Mouse (Mus musculus): ENCODE measurements around the gene Gm20388. TPM values are rescaled to one million over a fixed set of nuclear protein-coding genes. Genes with fewer than 3 reads are reported as not detected.

Gene Gm20388
- polyA plus RNA-seq, 1 experiment from 2014 or later, result 1.7 TPM

GRCm38 (mm10) chr8:123333091-123333587, 3422.5 kb downstream of the Gm20388 start:
- peaks cover 22% of the 10 kb centered on the region for H3K27me3 ChIP-seq (ENCODE audit: insufficient read depth, poor library complexity, severe bottlenecking)
- WGBS, result 2% methylated on average over 21 of the region's 21 CpGs

DNA sequence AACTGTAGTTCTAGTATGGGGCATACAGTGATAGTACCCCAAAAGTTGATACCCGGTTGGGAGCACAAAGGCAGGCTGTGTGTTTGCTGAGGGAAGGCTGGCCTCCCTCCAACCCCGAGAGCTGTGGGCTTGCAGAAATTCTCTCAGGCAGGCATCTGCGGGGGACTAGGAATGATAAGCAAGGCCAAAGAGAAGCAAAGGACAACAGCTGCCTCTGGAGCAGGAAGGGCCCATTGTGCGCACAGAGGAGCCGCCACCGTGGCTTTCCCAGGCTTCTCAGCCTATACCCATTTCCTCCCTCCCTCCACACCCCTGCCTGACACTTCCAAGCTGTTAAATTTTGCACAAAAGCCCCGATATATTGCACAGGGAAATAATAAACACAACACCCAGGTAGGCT, 3423.2 kb downstream of the Gm20388 start:
- 3% methylated on average over 7 of the region's 7 CpGs for WGBS
- Histone ChIP-seq H3K4me1 (replicated peaks) (peaks cover 33% of the 10 kb centered on the region), H3K9me3 (no peaks in the 10 kb centered on the region), H3K36me3 (no peaks in the 10 kb centered on the region), H3K27ac (peak overlapping the region; percentile 90), H3K27me3 (ENCODE audit: insufficient read depth, poor library complexity, severe bottlenecking) (peaks cover 22% of the 10 kb centered on the region), H3K4me3 (peak overlapping the region; percentile 87)
- no peak for DNase-seq (ENCODE audit: low spot score)

More at GRCm38 (mm10) chr8:123333091-123333587, 3422.5 kb downstream of the Gm20388 start:
- no peak for DNase-seq (ENCODE audit: low spot score)
- peaks cover 33% of the 10 kb centered on the region for H3K4me1 ChIP-seq (replicated peaks)
- no peaks in the 10 kb centered on the region for H3K36me3 ChIP-seq
- H3K9me3 ChIP-seq, result no peaks in the 10 kb centered on the region
- H3K4me3 ChIP-seq, result peak overlapping the region; percentile 87
- H3K27ac ChIP-seq, result peak overlapping the region; percentile 90

DNA sequence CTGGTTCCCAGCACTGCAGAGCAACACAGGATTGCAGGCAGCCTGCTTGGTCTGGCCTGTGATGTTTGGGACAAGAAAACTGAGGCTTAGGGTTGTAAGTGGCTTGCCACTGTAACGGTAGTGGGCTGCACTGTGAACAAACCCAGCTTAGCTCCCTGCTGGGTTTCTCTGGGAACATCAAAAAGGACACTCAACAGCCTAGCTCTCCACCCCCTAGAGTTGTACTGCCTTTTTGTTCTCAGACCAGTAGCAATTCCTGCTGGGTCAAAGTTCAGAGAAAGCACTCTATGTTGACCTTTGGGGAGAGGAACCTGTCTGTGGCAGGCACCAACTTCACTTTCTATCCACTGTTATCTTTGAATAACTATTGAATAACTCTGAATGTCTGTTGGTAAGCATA, 3423.8 kb downstream of the Gm20388 start:
- no peak for DNase-seq (ENCODE audit: low spot score)
- 0% methylated on average over 1 of the region's 1 CpGs for WGBS
- 0 out of 2 replicates have a peak, but pooled peaks cover under 1% of the 10 kb centered on the region for H3K36me3 ChIP-seq
- H3K4me3 ChIP-seq, result peak overlapping the region; percentile 87
- H3K9me3 ChIP-seq, result no peaks in the 10 kb centered on the region
- peaks cover 22% of the 10 kb centered on the region for H3K27me3 ChIP-seq (ENCODE audit: insufficient read depth, poor library complexity, severe bottlenecking)
- H3K27ac ChIP-seq, result peak overlapping the region; percentile 90
- H3K4me1 ChIP-seq (replicated peaks), result peaks cover 33% of the 10 kb centered on the region

DNA sequence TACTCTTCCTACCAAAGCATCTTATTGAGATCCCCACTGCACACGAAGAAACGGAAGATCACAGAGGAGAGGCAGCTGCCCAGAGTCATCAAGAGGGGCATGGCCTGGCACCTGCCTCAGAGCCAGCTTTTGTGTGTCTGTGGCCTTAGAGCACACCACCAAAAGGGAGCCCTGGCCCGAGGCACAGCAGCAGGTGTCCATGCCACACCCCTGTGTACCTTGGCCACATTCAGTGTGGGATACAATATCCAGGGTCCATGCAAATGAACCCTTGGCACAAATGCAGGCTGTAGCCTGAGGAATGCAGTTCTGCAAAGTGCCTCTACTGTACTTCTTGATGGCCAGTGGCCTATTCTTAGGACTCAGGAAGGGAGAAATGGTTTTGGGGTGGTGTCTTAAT, 3426.8 kb downstream of the Gm20388 start:
- H3K9me3 ChIP-seq, result peaks cover 6% of the 10 kb centered on the region; the same call in 1 of the 2 replicates
- no peak overlapping the region for H3K27ac ChIP-seq
- no peak overlapping the region for H3K4me3 ChIP-seq
- H3K27me3 ChIP-seq (ENCODE audit: insufficient read depth, poor library complexity, severe bottlenecking), result peaks cover 15% of the 10 kb centered on the region
- peaks cover 18% of the 10 kb centered on the region for H3K36me3 ChIP-seq
- 85% methylated on average over 3 of the region's 3 CpGs for WGBS
- peaks cover 25% of the 10 kb centered on the region for H3K4me1 ChIP-seq (replicated peaks)
- no peak for DNase-seq (ENCODE audit: low spot score)

- H3K4me3 ChIP-seq, result no peak overlapping the region
- no peak for DNase-seq (ENCODE audit: low spot score)
- no peak overlapping the region for H3K27ac ChIP-seq
- 0 out of 2 replicates have a peak, but pooled peaks cover 7% of the 10 kb centered on the region for H3K4me1 ChIP-seq (replicated peaks)
- H3K9me3 ChIP-seq, result peaks cover 6% of the 10 kb centered on the region; the same call in 1 of the 2 replicates
- 96% methylated on average over 4 of the region's 4 CpGs for WGBS
- H3K27me3 ChIP-seq (ENCODE audit: insufficient read depth, poor library complexity, severe bottlenecking), result no peaks in the 10 kb centered on the region
- H3K36me3 ChIP-seq, result peaks cover 18% of the 10 kb centered on the region
These were observed 3429.4 kb downstream of the Gm20388 start for GRCm38 (mm10) chr8:123340071-123340470.

DNA sequence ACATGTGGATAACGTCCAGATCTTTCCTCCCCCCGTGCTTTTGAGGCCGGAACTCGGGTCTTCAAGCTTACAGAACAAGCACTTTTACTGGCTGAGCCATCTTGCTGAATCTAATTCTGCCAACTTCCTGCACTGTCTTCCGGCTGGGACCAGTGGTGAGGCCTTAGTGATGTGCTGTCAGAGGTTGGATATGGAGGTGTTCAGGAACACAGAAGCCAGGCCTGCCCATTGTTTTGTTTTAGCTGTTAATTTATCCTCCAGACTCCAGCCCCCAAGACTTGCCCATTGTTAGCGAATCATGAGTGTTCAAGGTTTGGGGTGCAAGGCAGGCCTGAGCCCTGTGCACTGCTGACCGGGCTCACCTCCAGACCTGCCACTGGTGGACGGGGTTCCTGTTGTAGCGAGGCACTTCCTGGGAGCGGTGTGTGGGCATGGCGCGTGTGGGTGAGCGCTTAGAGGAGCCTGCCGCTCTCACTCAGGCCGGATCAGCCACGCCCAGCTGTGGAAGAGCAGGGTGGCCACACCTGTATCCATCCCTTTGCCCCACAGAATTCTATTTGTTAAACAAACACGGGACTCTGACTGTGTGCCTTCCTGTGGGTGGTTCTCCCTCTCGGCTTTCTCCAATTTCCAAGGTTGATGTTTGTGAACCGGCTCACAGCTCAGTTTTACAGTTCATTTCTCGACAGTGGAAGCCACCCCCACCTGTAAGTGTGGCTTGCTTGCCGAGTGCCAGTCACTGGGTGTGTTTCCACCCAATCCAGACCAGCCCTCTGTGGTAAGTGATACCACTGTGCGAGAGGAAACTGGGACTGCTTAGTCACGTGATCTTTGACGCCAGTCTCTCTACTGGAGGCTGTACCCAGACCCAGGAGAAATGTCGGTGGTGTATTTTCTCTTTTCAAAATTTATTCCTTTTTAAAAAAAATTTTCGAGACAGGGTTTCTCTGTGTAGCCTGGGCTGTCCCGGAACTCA, 3430.7 kb downstream of the Gm20388 start:
- no peaks in the 10 kb centered on the region for H3K27me3 ChIP-seq (ENCODE audit: insufficient read depth, poor library complexity, severe bottlenecking)
- no peak overlapping the region for H3K4me3 ChIP-seq
- H3K36me3 ChIP-seq, result peaks cover 18% of the 10 kb centered on the region
- H3K27ac ChIP-seq, result no peak overlapping the region
- no peak for DNase-seq (ENCODE audit: low spot score)
- H3K9me3 ChIP-seq, result peaks cover 6% of the 10 kb centered on the region; the same call in 1 of the 2 replicates
- H3K4me1 ChIP-seq (replicated peaks), result 0 out of 2 replicates have a peak, but pooled peaks cover 7% of the 10 kb centered on the region
- WGBS, result 86% methylated on average over 27 of the region's 27 CpGs

- H3K4me3 ChIP-seq, result no peak overlapping the region
- no peaks in the 10 kb centered on the region for H3K27me3 ChIP-seq (ENCODE audit: insufficient read depth, poor library complexity, severe bottlenecking)
- H3K9me3 ChIP-seq, result peaks cover 6% of the 10 kb centered on the region; the same call in 1 of the 2 replicates
- no peak for DNase-seq (ENCODE audit: low spot score)
- WGBS, result 87% methylated on average over 8 of the region's 8 CpGs
- H3K36me3 ChIP-seq, result peaks cover 18% of the 10 kb centered on the region
- H3K27ac ChIP-seq, result no peak overlapping the region
- 0 out of 2 replicates have a peak, but pooled peaks cover 7% of the 10 kb centered on the region for H3K4me1 ChIP-seq (replicated peaks)
These were observed 3431.6 kb downstream of the Gm20388 start for GRCm38 (mm10) chr8:123342253-123342652.

DNA sequence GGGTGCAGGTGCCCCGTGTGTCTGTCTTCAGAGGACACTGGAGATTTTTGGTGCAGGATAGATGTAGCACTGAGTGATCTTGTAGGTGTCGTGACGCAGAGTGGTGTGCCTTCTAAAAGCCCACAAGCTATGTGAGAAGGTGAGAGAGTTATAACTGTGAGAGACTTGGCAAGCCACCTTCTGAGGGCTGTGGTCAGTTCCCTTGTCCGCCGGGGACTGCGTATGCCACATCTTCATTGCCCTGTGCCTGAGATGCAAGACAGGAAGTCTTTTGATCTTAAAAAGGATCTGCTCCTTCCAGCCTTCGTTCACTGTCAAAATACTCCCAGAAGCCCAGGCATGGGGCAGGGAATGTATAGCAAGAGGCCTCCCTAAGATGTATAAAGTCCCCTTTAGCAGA, 3432.3 kb downstream of the Gm20388 start:
- H3K9me3 ChIP-seq, result peaks cover 6% of the 10 kb centered on the region; the same call in 1 of the 2 replicates
- 83% methylated on average over 7 of the region's 7 CpGs for WGBS

DNA sequence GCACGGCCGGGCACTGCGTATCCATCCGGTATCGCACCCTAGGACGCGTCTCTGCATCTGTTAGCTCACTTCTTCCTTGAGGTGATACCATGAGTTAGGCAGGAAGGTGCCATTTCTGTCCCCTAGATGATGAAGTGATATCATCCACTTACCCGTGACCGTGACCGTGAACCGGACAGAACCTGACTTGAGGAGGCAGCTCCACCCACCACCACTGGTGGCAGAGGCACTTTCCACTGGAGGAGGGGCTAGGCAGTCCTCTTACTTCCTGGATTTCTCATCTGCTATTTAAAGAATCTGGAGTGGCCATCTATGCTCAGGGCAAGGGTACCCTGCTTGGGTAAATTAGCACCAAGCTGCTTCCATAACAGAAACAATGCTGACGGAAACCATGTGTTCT, 3432.8 kb downstream of the Gm20388 start:
- 89% methylated on average over 12 of the region's 12 CpGs for WGBS
- peaks cover 6% of the 10 kb centered on the region; the same call in 1 of the 2 replicates for H3K9me3 ChIP-seq
- DNase-seq (ENCODE audit: low spot score), result no peak

More for the DNA sequence above, 3432.3 kb downstream of the Gm20388 start:
- Histone ChIP-seq H3K27ac (no peak overlapping the region), H3K4me3 (no peak overlapping the region), H3K27me3 (ENCODE audit: insufficient read depth, poor library complexity, severe bottlenecking) (no peaks in the 10 kb centered on the region), H3K36me3 (peaks cover 18% of the 10 kb centered on the region), H3K4me1 (replicated peaks) (peaks cover 9% of the 10 kb centered on the region)
- no peak for DNase-seq (ENCODE audit: low spot score)

GRCm38 (mm10) chr8:123345135-123345534, 3434.5 kb downstream of the Gm20388 start:
- DNase-seq (ENCODE audit: low spot score), result no peak

More for the DNA sequence above, 3432.8 kb downstream of the Gm20388 start:
- Histone ChIP-seq H3K27me3 (ENCODE audit: insufficient read depth, poor library complexity, severe bottlenecking) (no peaks in the 10 kb centered on the region), H3K4me1 (replicated peaks) (peaks cover 14% of the 10 kb centered on the region), H3K4me3 (no peak overlapping the region), H3K27ac (no peak overlapping the region), H3K36me3 (peaks cover 23% of the 10 kb centered on the region)

GRCm38 (mm10) chr8:123345856-123346255, 3435.2 kb downstream of the Gm20388 start:
- Histone ChIP-seq H3K4me3 (no peak overlapping the region), H3K36me3 (peaks cover 22% of the 10 kb centered on the region), H3K27ac (no peak overlapping the region), H3K27me3 (ENCODE audit: insufficient read depth, poor library complexity, severe bottlenecking) (no peaks in the 10 kb centered on the region), H3K4me1 (replicated peaks) (peaks cover 23% of the 10 kb centered on the region), H3K9me3 (no peaks in the 10 kb centered on the region)
- no peak for DNase-seq (ENCODE audit: low spot score)
- WGBS, result 89% methylated on average over 6 of the region's 6 CpGs

More at GRCm38 (mm10) chr8:123345135-123345534, 3434.5 kb downstream of the Gm20388 start:
- peaks cover 23% of the 10 kb centered on the region for H3K4me1 ChIP-seq (replicated peaks)
- peaks cover under 1% of the 10 kb centered on the region; the same call in 1 of the 2 replicates for H3K9me3 ChIP-seq
- no peak overlapping the region for H3K4me3 ChIP-seq
- no peak overlapping the region for H3K27ac ChIP-seq
- 83% methylated on average over 8 of the region's 8 CpGs for WGBS
- peaks cover 22% of the 10 kb centered on the region for H3K36me3 ChIP-seq
- H3K27me3 ChIP-seq (ENCODE audit: insufficient read depth, poor library complexity, severe bottlenecking), result no peaks in the 10 kb centered on the region

DNA sequence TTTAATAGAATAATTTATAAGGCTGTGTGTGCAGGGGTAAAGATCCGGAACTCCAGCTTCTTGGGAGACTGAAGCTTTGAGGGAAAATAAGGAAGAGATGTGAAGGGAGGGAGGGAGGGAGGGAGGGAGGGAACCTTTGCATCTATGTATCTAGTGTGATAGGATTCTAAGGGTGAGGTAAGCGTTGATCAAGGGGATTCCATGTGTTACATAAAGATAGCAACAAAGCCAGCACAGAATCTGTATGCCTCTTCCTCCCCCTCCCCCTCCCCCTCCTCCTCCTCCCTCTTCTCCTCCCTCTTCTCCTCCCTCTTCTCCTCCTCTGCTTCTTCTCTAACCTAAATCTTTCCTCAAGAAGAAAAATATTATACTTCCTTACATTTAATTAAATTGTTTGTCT, 3436.7 kb downstream of the Gm20388 start:
- Histone ChIP-seq H3K4me1 (replicated peaks) (peaks cover 22% of the 10 kb centered on the region), H3K36me3 (peaks cover 13% of the 10 kb centered on the region; the same call in 1 of the 2 replicates), H3K4me3 (no peak overlapping the region), H3K27ac (no peak overlapping the region), H3K27me3 (ENCODE audit: insufficient read depth, poor library complexity, severe bottlenecking) (no peaks in the 10 kb centered on the region), H3K9me3 (no peaks in the 10 kb centered on the region)
- WGBS, result 84% methylated on average over 2 of the region's 2 CpGs
- DNase-seq (ENCODE audit: low spot score), result no peak

Data from hindbrain, embryonic 10.5 days (tissue).